In genomic region chrX:47891907-47892430, GRCm38 (mm10) we compare ENCODE assay signal across 7 mouse cellular contexts. TPM values are rescaled to one million over a fixed set of nuclear protein-coding genes. Genes with fewer than 3 reads are reported as not detected.
DNase-seq lines count a peak whose midpoint lies in the region; ATAC-seq and TF ChIP-seq lines count a peak whose summit lies in the region.

No protein-coding gene starts in this region.

- no peak for TF ChIP-seq CTCF in stomach, postnatal 0 days (IDR thresholded peaks at IDR 0.05; ENCODE audit: low read depth)

- H3K9me3 ChIP-seq in megakaryocyte, embryonic 14.5 days: no peaks in the 10 kb centered on the region
- no peaks in the 10 kb centered on the region for H3K9me3 ChIP-seq in forebrain, embryonic 13.5 days (replicated peaks)
- no peaks in the 10 kb centered on the region for H3K9me3 ChIP-seq in midbrain, embryonic 10.5 days (replicated peaks)
- H3K9me3 ChIP-seq in stomach, postnatal 0 days (ENCODE audit: control insufficient read depth, low read length): no peaks in the 10 kb centered on the region

- peak overlapping the region; percentile 61 for H3K27ac ChIP-seq in forebrain, embryonic 13.5 days
- H3K27ac ChIP-seq in midbrain, embryonic 10.5 days (replicated peaks): peak overlapping the region; percentile 84
- peak overlapping the region; percentile 61; the same call in 1 of the 2 replicates for H3K27ac ChIP-seq in stomach, postnatal 0 days (replicated peaks)

- no peak for TF ChIP-seq EP300 in stomach, postnatal 0 days (optimal IDR thresholded peaks at IDR 0.05)

- H3K27me3 ChIP-seq in megakaryocyte, embryonic 14.5 days (replicated peaks): peaks cover 31% of the 10 kb centered on the region
- no peaks in the 10 kb centered on the region for H3K27me3 ChIP-seq in forebrain, embryonic 13.5 days
- H3K27me3 ChIP-seq in midbrain, embryonic 10.5 days (ENCODE audit: low read depth, poor library complexity, severe bottlenecking): 0 out of 2 replicates have a peak, but pooled peaks cover 9% of the 10 kb centered on the region
- H3K27me3 ChIP-seq in stomach, postnatal 0 days (ENCODE audit: control insufficient read depth, insufficient read depth, low read length): no peaks in the 10 kb centered on the region

- H3K36me3 ChIP-seq in megakaryocyte, embryonic 14.5 days (replicated peaks; ENCODE audit: low read length): no peaks in the 10 kb centered on the region
- H3K36me3 ChIP-seq in forebrain, embryonic 13.5 days (ENCODE audit: poor library complexity, severe bottlenecking): no peaks in the 10 kb centered on the region
- no peaks in the 10 kb centered on the region for H3K36me3 ChIP-seq in midbrain, embryonic 10.5 days
- H3K36me3 ChIP-seq in stomach, postnatal 0 days (ENCODE audit: control insufficient read depth, insufficient read depth, low read length): no peaks in the 10 kb centered on the region

- H3K4me1 ChIP-seq in megakaryocyte, embryonic 14.5 days: peaks cover 10% of the 10 kb centered on the region
- H3K4me1 ChIP-seq in forebrain, embryonic 13.5 days: no peaks in the 10 kb centered on the region
- no peaks in the 10 kb centered on the region for H3K4me1 ChIP-seq in midbrain, embryonic 10.5 days
- H3K4me1 ChIP-seq in stomach, postnatal 0 days (replicated peaks; ENCODE audit: control insufficient read depth, insufficient read depth): no peaks in the 10 kb centered on the region

- H3K4me2 ChIP-seq in forebrain, embryonic 13.5 days: peak overlapping the region; percentile 62
- H3K4me2 ChIP-seq in stomach, postnatal 0 days (replicated peaks; ENCODE audit: low read depth): peak overlapping the region; percentile 63

- peak overlapping the region; percentile 73 for H3K9ac ChIP-seq in forebrain, embryonic 13.5 days
- peak overlapping the region; percentile 59 for H3K9ac ChIP-seq in stomach, postnatal 0 days (ENCODE audit: low read length)

- ATAC-seq in megakaryocyte, adult 5-6 weeks (ENCODE audit: poor library complexity, severe bottlenecking): no peak
- ATAC-seq in forebrain, embryonic 13.5 days: peak; percentile 92
- peak; percentile 57 for ATAC-seq in stomach, postnatal 0 days (ENCODE audit: low FRiP score, low TSS enrichment)

- peak; percentile 32 to 39 for DNase-seq in cerebellum, adult 18-20 months
- peak; percentile 33 for DNase-seq in kidney, postnatal 4 days
- peak; percentile 34 for DNase-seq in midbrain, embryonic 10.5 days (ENCODE audit: low spot score)
- peak; percentile 27 for DNase-seq in stomach, postnatal 0 days (ENCODE audit: low spot score)

- peak overlapping the region; percentile 91 for H3K4me3 ChIP-seq in megakaryocyte, embryonic 14.5 days (replicated peaks)
- peak overlapping the region; percentile 58 for H3K4me3 ChIP-seq in forebrain, embryonic 13.5 days
- peak overlapping the region; percentile 68 for H3K4me3 ChIP-seq in midbrain, embryonic 10.5 days
- H3K4me3 ChIP-seq in stomach, postnatal 0 days (ENCODE audit: low read depth, low read length): peak overlapping the region; percentile 54

- 10% methylated on average over 33 of the region's 36 CpGs for WGBS in forebrain, embryonic 13.5 days
- 20% methylated on average over 25 of the region's 36 CpGs for WGBS in midbrain, embryonic 10.5 days
- 26% methylated on average over 16 of the region's 36 CpGs for WGBS in stomach, postnatal 0 days

RNA-seq across cellular contexts. Expression of gene Smarca1, which starts 0.8 kb away (rescaled TPM):
- polyA plus RNA-seq in megakaryocyte, embryonic 14.5 days (2012; ENCODE audit: insufficient read depth, low replicate concordance): not detected in 2 replicates
- total RNA-seq in megakaryocyte, adult 5-6 weeks (2015): not detected in 2 replicates
- not detected in 2 replicates for total RNA-seq in megakaryocyte, adult 5-6 weeks (2017)
- polyA plus RNA-seq in forebrain, embryonic 13.5 days (2015; fragmentation: Nextera tagmentation; extraction: Ambion mirVana): 21.7 and 25.4 TPM in 2 replicates
- polyA plus RNA-seq in midbrain, embryonic 10.5 days (2016; fragmentation: Nextera tagmentation; extraction: Ambion mirVana): 15.8 and 20.1 TPM in 2 replicates
- polyA plus RNA-seq in stomach, postnatal 0 days (2015; fragmentation: Nextera tagmentation; extraction: Ambion mirVana): 5.8 and 6.4 TPM in 2 replicates

RNA-seq across cellular contexts. Expression of gene Ocrl, which starts 20.2 kb away (rescaled TPM):
- polyA plus RNA-seq in megakaryocyte, embryonic 14.5 days (2012; ENCODE audit: insufficient read depth, low replicate concordance): 1.9 TPM in 1 of 2 replicates, not detected in the other
- total RNA-seq in megakaryocyte, adult 5-6 weeks (2015): 20.1 and 22.2 TPM in 2 replicates
- 9.8 and 12.2 TPM in 2 replicates for total RNA-seq in megakaryocyte, adult 5-6 weeks (2017)
- 20.3 and 23.2 TPM in 2 replicates for polyA plus RNA-seq in forebrain, embryonic 13.5 days (2015; fragmentation: Nextera tagmentation; extraction: Ambion mirVana)
- polyA plus RNA-seq in midbrain, embryonic 10.5 days (2016; fragmentation: Nextera tagmentation; extraction: Ambion mirVana): 16.4 and 20.0 TPM in 2 replicates
- 7.0 and 8.1 TPM in 2 replicates for polyA plus RNA-seq in stomach, postnatal 0 days (2015; fragmentation: Nextera tagmentation; extraction: Ambion mirVana)
